Comparison of ENCODE assay signal across 20 mouse cellular contexts in genomic region chr4:58535754-58536153, GRCm38 (mm10).
"Had no signal": no experiment of that assay in that cellular context is flagged by ENCODE, and none has a peak within 500 bp of the region (broad histone marks: within the 10 kb centered on the region; RNA-seq: fewer than 3 reads in every experiment).

No protein-coding gene starts in this region.

- ATAC-seq: liver, embryonic 12.5 days; midbrain, embryonic 15.5 days had no signal

- H3K4me1 ChIP-seq: liver, embryonic 15.5 days had no signal

- H3K27ac ChIP-seq: kidney, embryonic 15.5 days; left cerebral cortex, adult 2 months; limb, embryonic 13.5 days; liver, embryonic 12.5 days; liver, embryonic 15.5 days; lung, embryonic 15.5 days; midbrain, embryonic 12.5 days; midbrain, embryonic 15.5 days; neural tube, embryonic 13.5 days; stomach, embryonic 15.5 days had no signal

- DNase-seq: kidney, adult 11 months; kidney, adult 8-10 months; kidney, postnatal 10 days; kidney, postnatal 36 days; layer of hippocampus, postnatal 36 days; liver; lung, adult 18-20 months; lung, postnatal 10 days; thymus, postnatal 25 days had no signal

- H3K9me3 ChIP-seq: kidney, embryonic 15.5 days; liver, embryonic 12.5 days; liver, embryonic 15.5 days; lung, embryonic 15.5 days; midbrain, embryonic 12.5 days; midbrain, embryonic 15.5 days; neural tube, embryonic 13.5 days; stomach, embryonic 15.5 days had no signal

- H3K27me3 ChIP-seq: kidney, embryonic 15.5 days; limb, embryonic 13.5 days; liver, embryonic 12.5 days; liver, embryonic 15.5 days; lung, embryonic 15.5 days; midbrain, embryonic 12.5 days; midbrain, embryonic 15.5 days; neural tube, embryonic 13.5 days; stomach, embryonic 15.5 days had no signal

- H3K4me2 ChIP-seq: kidney, embryonic 15.5 days; limb, embryonic 13.5 days; liver, embryonic 12.5 days; liver, embryonic 15.5 days; lung, embryonic 15.5 days; midbrain, embryonic 12.5 days; midbrain, embryonic 15.5 days; neural tube, embryonic 13.5 days; stomach, embryonic 15.5 days had no signal

- H3K9ac ChIP-seq: kidney, embryonic 15.5 days; limb, embryonic 13.5 days; liver, embryonic 12.5 days; liver, embryonic 15.5 days; lung, embryonic 15.5 days; midbrain, embryonic 12.5 days; midbrain, embryonic 15.5 days; neural tube, embryonic 13.5 days; stomach, embryonic 15.5 days had no signal

- H3K36me3 ChIP-seq: kidney, embryonic 15.5 days; liver, embryonic 12.5 days; liver, embryonic 15.5 days; midbrain, embryonic 12.5 days; midbrain, embryonic 15.5 days; neural tube, embryonic 13.5 days; stomach, embryonic 15.5 days had no signal

- H3K4me3 ChIP-seq: kidney, embryonic 15.5 days; left cerebral cortex, adult 2 months; limb, embryonic 13.5 days; liver, embryonic 12.5 days; liver, embryonic 15.5 days; lung, embryonic 15.5 days; midbrain, embryonic 12.5 days; midbrain, embryonic 15.5 days; myocyte; neural tube, embryonic 13.5 days; stomach, embryonic 15.5 days had no signal
